Mouse (Mus musculus): ENCODE measurements around the gene Mturn. TPM values are rescaled to one million over a fixed set of nuclear protein-coding genes. Genes with fewer than 3 reads are reported as not detected.

Mturn gene
- total RNA-seq, 2 experiments from 2014 or later: 9.4 to 14.2 TPM

GRCm38 (mm10) chr6:54692201-54692600, 10.8 kb downstream of the Mturn start:
- no peak for ATAC-seq (replicated peaks; ENCODE audit: low FRiP score, poor library complexity, severe bottlenecking)

GRCm38 (mm10) chr6:54693286-54693685, 11.9 kb downstream of the Mturn start:
- ATAC-seq (replicated peaks; ENCODE audit: low FRiP score, poor library complexity, severe bottlenecking): no peak

- peak; percentile 58 for ATAC-seq (replicated peaks; ENCODE audit: low FRiP score, poor library complexity, severe bottlenecking)
Measured at GRCm38 (mm10) chr6:54698691-54699476, 17.5 kb downstream of the Mturn start.

DNA sequence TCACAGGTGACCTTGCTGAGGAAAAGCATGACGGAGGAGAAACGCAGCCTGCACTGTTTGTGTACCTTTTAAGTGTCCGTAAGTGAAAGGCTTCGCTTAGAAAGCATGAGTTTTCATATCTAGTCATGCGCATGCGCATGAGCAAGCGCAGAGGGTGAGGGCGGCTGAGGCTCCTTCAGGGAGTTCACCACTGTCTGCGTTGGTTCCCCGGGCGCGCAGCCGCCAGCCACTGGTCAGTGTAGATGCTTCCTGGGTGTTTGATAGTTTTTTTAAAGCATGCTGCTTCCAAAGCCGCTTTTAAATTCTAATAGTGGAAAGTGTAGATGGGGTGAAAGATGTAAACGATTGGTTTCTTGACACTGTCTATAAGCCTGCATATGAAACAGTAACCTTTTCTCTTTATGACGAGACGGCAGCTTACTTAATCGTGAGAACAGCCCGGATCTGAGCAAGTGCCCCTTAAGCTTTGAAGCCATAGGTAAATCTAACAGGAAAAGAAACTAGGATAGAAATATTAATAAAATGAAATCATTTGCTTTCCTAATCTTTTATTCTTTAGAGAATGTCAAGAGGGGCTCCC, 18.1 kb downstream of the Mturn start:
- peak; percentile 95 for ATAC-seq (replicated peaks; ENCODE audit: low FRiP score, poor library complexity, severe bottlenecking)

- ATAC-seq (replicated peaks; ENCODE audit: low FRiP score, poor library complexity, severe bottlenecking): no peak
Measured at GRCm38 (mm10) chr6:54700516-54700915, 19.1 kb downstream of the Mturn start.

DNA sequence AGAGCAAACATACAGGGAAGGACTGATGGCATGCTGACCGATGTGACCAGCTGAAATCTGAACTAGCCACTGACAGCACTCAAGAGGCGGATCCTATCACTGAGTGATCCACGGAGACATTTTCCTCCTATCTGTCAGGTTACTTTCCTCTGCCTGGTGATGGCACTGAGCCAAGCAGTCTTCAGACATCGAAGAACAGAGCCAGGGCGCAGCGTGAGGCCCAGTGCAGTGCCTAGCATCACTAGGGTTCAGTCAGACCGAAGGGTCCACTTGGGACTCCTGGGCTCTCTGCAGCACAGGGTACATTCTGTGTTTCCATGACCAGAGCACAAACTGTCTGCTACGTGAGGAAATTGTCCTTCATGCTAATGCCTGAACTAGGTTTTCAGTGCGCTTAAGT, 20.5 kb downstream of the Mturn start:
- ATAC-seq (replicated peaks; ENCODE audit: low FRiP score, poor library complexity, severe bottlenecking): no peak

DNA sequence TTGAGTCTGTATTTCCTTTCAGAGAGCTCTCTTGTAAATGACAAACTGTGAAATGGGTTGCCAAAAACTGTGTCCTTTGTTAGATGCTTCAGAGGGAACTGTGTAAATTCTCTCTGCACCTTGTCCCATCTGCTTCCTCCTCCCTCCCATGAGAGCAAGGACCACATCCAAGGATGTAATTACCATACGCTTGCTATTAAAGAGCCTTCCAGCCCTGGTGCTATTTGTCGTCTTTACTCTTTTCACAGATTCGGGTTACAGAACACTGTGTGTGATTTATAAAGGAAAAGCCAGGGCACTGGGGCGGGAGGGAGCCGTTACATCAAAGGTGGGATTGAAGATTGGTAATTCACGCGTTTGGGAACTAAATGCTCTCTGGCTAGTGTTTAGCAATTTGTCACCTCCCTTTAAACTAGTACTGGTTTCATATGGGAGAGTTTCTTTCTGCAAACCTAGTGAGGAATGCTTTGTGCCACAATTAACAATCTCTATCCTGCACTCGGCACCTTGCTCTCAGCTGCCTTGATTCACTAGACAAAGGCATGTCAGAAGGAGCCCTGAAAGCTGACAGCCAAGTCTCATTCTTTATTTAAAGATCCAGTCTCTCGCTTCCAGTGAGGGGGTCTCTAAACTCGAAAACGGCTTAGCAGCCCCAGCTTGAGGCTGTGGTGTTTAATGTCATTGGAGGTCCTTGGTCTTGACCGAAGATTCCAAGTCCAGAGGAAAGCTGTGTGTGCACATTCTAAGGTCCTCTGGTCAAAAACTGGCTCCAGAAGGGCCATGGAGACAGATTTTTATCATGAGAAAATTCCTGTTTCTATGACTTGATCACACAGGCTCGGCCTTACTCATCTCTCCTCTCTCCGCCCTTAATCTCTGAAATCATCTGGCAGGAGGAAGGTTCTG, 22.5 kb downstream of the Mturn start:
- ATAC-seq (replicated peaks; ENCODE audit: low FRiP score, poor library complexity, severe bottlenecking): no peak

DNA sequence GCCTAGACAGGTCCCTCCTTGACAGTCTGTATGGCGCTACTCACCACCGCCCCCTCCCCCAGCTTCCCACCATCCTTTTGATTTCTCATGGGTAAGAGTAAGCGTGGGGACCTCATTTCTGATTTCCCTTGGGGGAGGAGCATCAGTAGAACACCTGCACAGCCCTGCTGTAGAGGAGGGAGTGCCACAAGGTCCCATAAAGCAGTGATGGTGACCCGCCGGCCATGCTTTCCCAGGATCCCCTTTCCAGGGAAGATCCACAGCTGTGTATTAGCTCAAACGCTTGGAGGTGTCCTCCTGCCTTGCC, 23.1 kb downstream of the Mturn start:
- ATAC-seq (replicated peaks; ENCODE audit: low FRiP score, poor library complexity, severe bottlenecking): no peak

GRCm38 (mm10) chr6:54704847-54705246, 23.4 kb downstream of the Mturn start:
- ATAC-seq (replicated peaks; ENCODE audit: low FRiP score, poor library complexity, severe bottlenecking): no peak

DNA sequence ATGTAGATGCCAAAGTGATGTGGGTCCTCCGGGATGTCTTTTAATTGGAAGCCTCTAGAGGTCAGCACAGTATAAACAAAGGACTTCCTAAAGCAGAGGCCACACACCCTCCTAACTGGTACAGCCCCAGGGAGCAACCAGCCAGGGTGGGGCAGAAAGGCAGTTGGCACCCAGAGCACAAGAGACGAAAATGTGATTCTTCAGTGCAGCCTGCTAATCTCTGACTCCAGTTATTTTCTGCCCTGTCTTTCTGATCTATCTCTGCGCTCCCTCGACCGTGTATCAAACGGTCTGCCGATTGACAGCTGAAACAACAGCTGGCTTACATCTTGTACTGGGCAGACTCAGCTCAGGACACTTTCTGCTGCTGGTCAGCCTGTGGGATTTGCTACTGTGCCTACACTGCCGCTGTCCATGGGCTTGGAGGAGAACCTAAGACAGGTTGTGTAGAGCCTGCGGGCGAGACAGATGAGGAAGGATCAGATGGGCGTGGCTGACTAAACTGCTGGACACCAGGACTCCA, 24.0 kb downstream of the Mturn start:
- ATAC-seq (replicated peaks; ENCODE audit: low FRiP score, poor library complexity, severe bottlenecking): 0 out of 2 replicates have a peak, but pooled peaks have one; percentile 56

GRCm38 (mm10) chr6:54706099-54706498, 24.7 kb downstream of the Mturn start:
- no peak for ATAC-seq (replicated peaks; ENCODE audit: low FRiP score, poor library complexity, severe bottlenecking)

DNA sequence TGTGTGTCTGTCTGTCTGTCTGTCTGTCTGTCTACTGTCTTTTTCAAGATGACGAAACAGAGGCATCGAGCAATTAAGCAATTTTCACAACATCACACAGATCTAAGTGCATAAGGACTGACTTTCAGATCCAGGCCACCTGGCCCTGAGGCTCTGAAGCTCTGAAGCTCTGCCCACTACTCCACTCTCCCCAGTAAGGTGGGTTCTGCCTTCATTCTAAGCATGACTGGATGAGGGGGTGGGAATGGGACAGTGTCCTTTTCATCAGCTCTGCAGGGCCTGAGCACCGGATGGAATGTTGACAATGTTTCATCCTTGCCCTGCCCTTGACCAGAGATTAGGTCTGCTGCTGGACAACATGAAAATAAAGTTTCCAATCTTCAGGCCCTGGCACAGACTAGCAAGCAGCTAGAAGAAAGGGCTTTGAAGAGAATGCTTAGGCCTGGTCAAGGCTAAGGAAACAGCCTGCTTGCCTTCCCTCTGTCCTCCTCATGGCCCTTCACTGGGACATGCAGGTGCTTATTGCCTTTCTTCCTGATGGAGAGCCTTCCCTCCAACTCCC, 25.3 kb downstream of the Mturn start:
- no peak for ATAC-seq (replicated peaks; ENCODE audit: low FRiP score, poor library complexity, severe bottlenecking)

GRCm38 (mm10) chr6:54708646-54709045, 27.2 kb downstream of the Mturn start:
- ATAC-seq (replicated peaks; ENCODE audit: low FRiP score, poor library complexity, severe bottlenecking): no peak

DNA sequence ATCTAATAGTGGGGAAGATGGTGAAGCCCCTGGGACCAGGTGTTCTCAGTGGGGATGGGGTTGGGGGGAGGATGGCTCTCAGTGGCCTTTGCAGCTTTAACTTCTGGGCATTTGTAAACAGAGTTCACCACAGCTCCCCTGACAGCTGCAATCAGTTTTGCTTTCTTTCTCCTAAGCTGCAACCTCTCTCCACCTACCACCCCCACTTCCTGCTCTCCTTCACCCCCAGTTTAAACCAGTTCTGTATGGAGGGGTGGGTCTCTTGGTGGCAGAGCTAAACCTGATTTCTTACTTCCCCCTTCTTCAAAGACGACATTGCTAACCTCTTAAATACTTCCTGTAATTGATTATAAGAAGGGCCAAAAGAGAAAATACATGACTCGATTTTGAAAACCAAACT, 34.3 kb downstream of the Mturn start:
- ATAC-seq (replicated peaks; ENCODE audit: low FRiP score, poor library complexity, severe bottlenecking): no peak

DNA sequence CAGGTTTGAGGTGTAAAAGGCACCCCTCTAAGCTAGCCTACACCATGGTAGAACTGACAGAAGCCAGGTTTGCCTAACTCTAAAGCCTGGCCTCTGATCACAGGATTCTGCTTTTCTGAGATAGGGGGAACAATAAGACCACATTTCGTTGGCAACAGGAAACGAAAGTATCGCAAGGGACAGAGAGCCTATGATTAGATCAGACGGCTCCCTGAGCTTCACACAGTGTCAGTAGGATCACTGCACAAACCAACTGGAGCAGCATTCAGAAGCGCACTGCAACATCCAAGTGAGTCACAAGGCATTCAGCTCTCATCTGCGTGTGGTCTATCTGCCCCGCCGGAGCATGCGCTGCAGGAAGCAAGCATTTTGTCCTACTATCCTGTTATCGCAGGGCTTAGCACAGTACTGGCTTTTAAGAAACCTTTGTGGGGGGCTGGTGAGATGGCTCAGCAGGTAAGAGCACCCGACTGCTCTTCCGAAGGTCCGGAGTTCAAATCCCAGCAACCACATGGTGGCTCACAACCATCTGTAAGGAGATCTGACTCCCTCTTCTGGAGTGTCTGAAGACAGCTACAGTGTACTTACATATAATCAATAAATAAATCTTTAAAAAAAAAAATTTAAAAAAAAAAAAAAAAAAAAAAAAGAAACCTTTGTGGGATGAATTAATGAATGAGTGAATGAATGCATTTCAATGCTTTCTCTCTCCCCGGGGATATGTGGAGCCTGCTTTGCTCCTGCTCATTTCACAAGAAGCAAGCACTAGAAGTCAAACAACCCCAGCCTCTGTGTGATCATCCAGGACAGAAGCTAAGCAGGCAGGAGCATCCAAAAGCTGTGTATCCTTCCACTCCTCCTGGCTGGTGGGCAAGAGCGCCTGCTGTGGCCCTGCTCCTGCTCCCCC, 37.6 kb downstream of the Mturn start:
- no peak for ATAC-seq (replicated peaks; ENCODE audit: low FRiP score, poor library complexity, severe bottlenecking)

DNA sequence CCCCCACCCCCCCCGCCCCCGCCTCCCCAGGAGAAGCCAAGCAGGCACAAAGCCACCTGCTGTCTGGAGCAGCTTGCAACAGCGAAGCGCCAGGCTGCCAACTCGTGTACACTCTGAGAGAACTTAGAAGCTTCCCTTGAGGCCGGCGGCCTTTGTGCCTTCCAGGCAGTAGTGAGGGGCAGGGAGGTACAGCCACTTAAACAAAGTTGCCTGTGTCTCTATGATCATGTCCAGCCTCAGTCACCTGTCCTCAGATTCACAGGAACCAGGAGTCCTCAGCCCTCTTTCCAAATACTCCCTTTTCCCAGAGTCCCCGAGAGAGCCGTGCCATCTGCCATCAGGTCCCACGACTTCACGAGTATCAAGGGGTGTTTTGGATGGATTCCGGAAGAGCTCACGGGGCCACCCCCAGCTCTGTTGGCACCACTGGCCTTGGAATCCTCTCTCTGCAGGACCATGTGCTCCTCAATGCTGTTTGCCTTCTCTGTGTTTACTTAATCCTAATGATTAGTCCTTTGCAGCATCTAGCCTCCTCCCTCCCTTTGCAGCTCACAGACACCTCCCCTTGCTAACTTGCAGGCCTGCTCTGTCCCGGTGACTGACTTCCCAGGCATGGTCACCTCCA, 38.4 kb downstream of the Mturn start:
- no peak for ATAC-seq (replicated peaks; ENCODE audit: low FRiP score, poor library complexity, severe bottlenecking)

GRCm38 (mm10) chr6:54720512-54721251, 39.3 kb downstream of the Mturn start:
- ATAC-seq (replicated peaks; ENCODE audit: low FRiP score, poor library complexity, severe bottlenecking): no peak

- no peak for ATAC-seq (replicated peaks; ENCODE audit: low FRiP score, poor library complexity, severe bottlenecking)
Measured at GRCm38 (mm10) chr6:54721252-54721635, 39.8 kb downstream of the Mturn start.
